Mouse (Mus musculus) right cerebral cortex, postnatal 25 days (tissue): Measurements from ENCODE around the gene Rgs21.

Experiments
- DNase-seq: peaks from one replicate; pipeline ENCODE4 v3.0.0; 2022

The Rgs21 gene

DNA sequence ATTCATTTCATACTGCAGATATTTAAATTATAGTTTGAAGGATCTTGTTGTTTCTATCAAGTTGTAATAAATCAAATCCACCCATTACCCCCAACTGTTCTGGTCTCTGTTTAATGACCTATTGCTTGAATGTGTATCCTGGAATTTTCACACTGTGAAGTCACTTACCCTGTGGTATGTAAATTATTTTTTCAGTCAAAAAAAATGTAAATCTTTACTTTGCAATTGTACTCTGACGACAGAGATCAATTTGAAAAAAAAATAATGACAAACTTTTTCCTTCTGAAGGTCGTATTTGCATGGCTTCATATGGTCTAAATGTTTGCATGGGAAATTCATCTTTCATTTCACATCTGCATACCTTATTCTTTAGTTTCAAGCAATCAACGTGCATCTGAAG lies at the start of gene Rgs21:
TSS of gene Rgs21 (minus strand) at position 101 of the 400 bp plus-strand sequence.
- DNase-seq = no peak

GRCm38 (mm10) chr1:144604071-144604470 lies 36.6 kb upstream of the Rgs21 start:
- no peak for DNase-seq

DNA sequence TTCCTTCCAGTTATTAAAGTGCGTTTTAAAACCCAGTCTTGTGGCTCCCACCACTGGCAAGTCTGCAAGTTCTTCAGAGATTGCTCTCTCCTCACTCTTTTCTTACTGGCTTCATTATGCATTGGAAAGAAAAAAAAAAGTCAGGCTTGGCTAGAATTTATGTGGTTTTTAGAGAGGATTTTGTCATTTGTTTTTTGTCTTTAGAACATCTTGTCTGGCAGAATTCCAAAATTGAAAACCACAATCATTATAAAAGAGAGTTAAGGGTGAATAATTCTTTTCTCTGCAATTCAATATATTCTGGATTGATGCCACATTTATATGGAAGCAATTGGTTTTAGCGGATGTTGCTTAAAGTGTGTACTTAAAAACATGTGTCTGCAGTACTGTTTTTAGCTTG lies 35.5 kb upstream of the Rgs21 start:
- no peak for DNase-seq

DNA sequence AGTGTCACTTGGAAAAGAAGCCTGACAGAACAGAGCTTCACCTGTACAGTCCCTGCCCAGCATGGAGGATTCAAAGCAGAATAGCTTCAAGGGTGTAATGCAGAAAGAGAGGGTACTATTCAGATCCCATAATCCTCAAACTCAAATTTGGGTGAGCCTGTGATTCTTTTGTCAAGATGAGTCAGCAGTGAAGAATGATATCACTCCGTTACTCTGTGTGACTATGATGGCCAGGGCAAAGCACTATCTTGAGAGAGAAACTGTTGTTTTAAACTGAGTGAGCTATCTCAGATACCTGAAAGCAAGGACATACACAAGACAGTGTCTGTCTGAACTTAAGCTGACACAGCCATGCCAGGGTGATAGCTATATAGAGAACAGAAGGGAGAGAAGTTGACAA lies 11.9 kb upstream of the Rgs21 start:
- DNase-seq = no peak

GRCm38 (mm10) chr1:144572972-144573371 lies 5.5 kb upstream of the Rgs21 start:
- no peak for DNase-seq

- no peak for DNase-seq
These were observed 2.4 kb upstream of the Rgs21 start for GRCm38 (mm10) chr1:144569905-144570304.

DNA sequence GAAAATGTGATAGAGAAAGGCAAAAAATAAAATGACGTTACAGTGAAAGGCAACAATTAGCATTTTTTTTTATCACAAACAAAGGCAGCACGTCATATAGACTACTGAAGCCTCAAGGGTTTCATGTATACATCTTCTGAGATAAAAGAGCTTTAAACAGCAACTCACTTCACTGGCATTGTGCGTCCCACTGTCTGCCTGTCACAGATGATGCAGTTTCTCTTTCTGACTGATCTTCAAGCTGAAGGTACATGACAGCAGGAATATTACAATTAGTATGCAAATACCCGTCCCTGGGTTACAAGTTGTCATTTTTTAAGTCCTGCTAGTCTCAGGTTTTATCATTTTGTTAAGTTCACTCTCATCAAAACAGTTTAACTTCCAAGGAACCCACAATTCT lies 22.3 kb downstream of the Rgs21 start:
- no peak for DNase-seq

GRCm38 (mm10) chr1:144544497-144544961 lies 22.9 kb downstream of the Rgs21 start:
- no peak for DNase-seq

- DNase-seq = no peak
These were observed 35.7 kb downstream of the Rgs21 start for GRCm38 (mm10) chr1:144531746-144532145.

GRCm38 (mm10) chr1:144517878-144518426 lies 49.5 kb downstream of the Rgs21 start:
- DNase-seq = no peak

DNA sequence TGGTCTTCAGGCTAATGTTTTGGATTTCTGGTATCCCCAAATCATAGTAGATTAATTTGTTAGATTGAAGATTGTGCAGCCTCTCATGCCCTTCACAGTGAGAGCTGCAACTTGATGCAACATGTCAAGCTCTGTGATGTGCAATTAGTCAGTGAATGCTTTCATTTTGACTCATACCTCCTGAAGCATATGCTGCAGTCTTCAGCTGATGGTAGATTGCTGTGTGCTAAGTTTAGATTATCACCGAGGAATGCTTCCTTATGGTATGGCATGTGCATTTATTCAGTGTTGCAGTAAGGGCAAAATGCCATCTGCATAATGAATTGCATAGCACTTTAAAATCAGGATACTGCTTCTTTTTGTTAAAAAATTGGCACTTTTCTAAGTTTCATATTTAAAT lies 65.2 kb downstream of the Rgs21 start:
- DNase-seq = no peak

DNA sequence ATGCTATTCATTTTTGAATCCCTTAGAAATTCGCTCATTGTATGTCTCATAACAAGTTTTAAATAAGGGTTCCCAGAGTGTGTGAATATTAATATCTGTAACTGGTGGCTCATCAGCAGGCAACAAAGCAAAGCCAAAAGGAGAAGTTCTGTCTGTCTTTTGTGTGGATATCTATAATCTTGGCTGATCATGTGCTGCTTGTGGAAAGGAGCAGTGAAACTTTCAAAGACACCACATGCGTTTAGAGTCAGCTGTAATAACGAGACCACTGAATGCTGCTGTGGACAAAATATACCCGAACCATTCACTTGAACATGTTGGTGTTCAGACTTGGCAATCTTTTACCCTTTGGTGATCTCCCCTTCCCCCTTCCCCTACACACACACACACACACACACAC lies 67.0 kb downstream of the Rgs21 start:
- DNase-seq = no peak

DNA sequence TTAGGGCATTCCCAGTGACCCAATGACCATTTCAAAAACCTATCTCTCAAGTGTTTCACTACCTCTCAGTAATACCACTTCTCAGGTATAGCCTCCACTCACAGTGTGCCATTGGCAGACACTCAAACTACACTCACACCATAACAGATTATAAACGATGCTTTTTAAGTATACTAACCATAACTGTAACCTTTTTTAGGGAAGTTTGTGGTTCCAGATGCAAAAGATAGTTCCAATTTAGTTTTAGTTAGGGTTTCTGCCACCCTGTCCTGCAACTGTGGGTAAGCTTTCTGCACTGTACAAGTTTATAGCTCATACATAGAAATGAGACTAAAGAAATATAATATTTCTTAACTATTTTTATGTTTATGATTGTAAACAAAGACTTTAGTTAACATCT lies 67.7 kb downstream of the Rgs21 start:
- DNase-seq = no peak

DNA sequence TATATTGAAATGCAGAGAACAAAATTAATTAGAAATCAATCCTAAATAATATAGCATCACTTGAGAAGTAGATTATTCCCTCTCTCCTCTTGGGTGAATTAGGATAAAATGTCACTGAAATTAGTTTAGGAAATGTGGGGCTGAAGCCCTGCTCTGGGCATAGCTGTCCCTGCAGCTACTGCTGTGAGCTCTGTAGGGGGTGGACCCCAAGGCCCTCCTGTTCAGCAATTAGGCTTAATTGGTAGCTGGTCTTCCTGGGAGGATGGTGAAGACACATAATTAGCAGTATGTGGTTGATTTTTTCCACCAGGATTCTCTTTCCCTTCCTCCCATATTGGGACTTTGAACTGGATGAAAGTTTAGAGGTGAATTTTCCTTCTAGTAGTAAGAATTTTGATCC lies 68.7 kb downstream of the Rgs21 start:
- DNase-seq = no peak

- DNase-seq = no peak
These were observed 69.4 kb downstream of the Rgs21 start for GRCm38 (mm10) chr1:144498051-144498450.

DNA sequence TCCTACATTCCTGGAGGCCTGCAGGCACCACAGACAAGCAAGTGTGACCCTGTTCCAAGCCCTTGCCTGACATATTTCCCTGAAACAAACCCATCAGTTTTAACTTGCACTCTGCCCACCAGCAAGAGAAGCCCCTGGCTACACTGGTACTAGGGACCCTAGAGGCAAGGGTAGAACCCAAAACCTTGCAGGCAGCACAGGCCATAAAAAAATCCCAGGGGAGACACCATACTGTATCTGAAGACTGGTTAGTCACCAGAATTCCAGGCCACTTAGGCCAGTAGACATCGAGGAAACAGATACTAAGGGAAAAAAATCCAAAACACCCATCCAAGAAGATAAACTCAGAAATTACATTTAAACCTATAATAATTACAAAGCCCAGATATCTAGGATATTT lies 74.1 kb downstream of the Rgs21 start:
- DNase-seq = no peak

DNA sequence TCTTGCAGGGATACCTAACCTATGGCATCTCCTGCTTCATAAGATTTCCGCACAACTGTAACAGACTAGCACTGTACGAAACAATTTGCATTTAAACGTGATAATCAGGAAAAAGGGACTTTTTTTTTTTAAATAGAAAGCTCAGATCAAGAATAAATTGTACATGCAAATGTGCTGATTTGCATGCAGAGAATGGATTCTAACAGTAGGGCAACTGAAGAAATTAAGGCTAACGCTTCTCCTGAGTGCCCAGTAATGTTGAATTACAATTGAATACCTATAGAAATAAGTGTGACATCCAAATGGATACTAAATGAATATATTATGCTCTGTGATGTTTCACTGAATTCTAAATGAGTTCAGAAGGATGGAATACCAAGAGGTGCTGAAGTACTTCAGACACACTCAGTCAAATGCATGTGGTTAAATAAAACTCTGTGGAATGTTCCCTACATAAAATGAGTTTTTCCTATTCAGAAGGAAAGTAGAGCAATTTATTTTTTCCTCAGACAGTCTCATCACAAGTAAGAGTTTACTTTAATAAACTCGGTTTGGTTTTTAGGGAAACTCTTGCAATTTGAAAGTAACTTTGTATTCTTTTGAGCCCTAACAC lies 79.1 kb downstream of the Rgs21 start:
- DNase-seq = no peak
